Mouse (Mus musculus) E14TG2a.4 (cell line): ENCODE data around the gene Syn3.

ENCODE experiments used
- H3K27me3 ChIP-seq: 2 replicates; pipeline ENCODE4 v1.6.1; 2014; ENCODE audit warnings: low read length, control low read depth; ENCODE audit not compliant: insufficient read depth
- H3K36me3 ChIP-seq: 2 replicates; pipeline ENCODE4 v1.6.1; 2014; ENCODE audit warnings: low read length, control low read depth; ENCODE audit not compliant: insufficient read depth
- H3K4me1 ChIP-seq: replicated peaks from 2 replicates; pipeline ENCODE4 v1.6.1; 2014; ENCODE audit warnings: low read depth, low read length, control low read depth
- H3K4me3 ChIP-seq: replicated peaks from 2 replicates; pipeline ENCODE4 v1.5.1; 2014; ENCODE audit warnings: mild to moderate bottlenecking, low read length
- H3K9me3 ChIP-seq: 2 replicates; pipeline ENCODE4 v1.6.1; 2014; ENCODE audit warnings: low read length, control low read depth
- CTCF ChIP-seq: conservative IDR thresholded peaks from 2 replicates; pipeline ENCODE4 v1.5.1; 2014; ENCODE audit warnings: low read length
- NANOG ChIP-seq: IDR thresholded peaks from 2 replicates; pipeline ENCODE4 v1.6.1; 2014; ENCODE audit warnings: borderline replicate concordance, low read length, mixed read lengths
- POU5F1 ChIP-seq: IDR thresholded peaks from 2 replicates; pipeline ENCODE4 v1.6.1; 2014; ENCODE audit warnings: low read length, borderline replicate concordance

Gene Syn3

GRCm38 (mm10) chr10:86201826-86202225 lies 296.9 kb downstream of the Syn3 start:
- H3K4me1 ChIP-seq: no peaks in the 10 kb centered on the region
- no peak overlapping the region for H3K4me3 ChIP-seq
- no peaks in the 10 kb centered on the region for H3K36me3 ChIP-seq
- H3K27me3 ChIP-seq: no peaks in the 10 kb centered on the region
- no peaks in the 10 kb centered on the region for H3K9me3 ChIP-seq
- TF ChIP-seq NANOG (no peak), POU5F1 (no peak), CTCF (no peak)

- no peaks in the 10 kb centered on the region for H3K27me3 ChIP-seq
- H3K4me3 ChIP-seq: no peak overlapping the region
- no peaks in the 10 kb centered on the region for H3K36me3 ChIP-seq
- no peaks in the 10 kb centered on the region for H3K4me1 ChIP-seq
- TF ChIP-seq NANOG: no peak
- TF ChIP-seq CTCF: no peak
- no peak for TF ChIP-seq POU5F1
- H3K9me3 ChIP-seq: no peaks in the 10 kb centered on the region
Measured at GRCm38 (mm10) chr10:86201006-86201405, 297.7 kb downstream of the Syn3 start.

- H3K9me3 ChIP-seq: no peaks in the 10 kb centered on the region
- H3K36me3 ChIP-seq: no peaks in the 10 kb centered on the region
Measured at GRCm38 (mm10) chr10:86196414-86197025, 302.2 kb downstream of the Syn3 start.

GRCm38 (mm10) chr10:86194722-86195121 lies 304.0 kb downstream of the Syn3 start:
- TF ChIP-seq CTCF (no peak), POU5F1 (no peak), NANOG (no peak)
- no peak overlapping the region for H3K4me3 ChIP-seq
- H3K9me3 ChIP-seq: no peaks in the 10 kb centered on the region
- no peaks in the 10 kb centered on the region for H3K4me1 ChIP-seq
- H3K27me3 ChIP-seq: no peaks in the 10 kb centered on the region
- H3K36me3 ChIP-seq: no peaks in the 10 kb centered on the region

More at GRCm38 (mm10) chr10:86196414-86197025, 302.2 kb downstream of the Syn3 start:
- Histone ChIP-seq H3K4me1 (no peaks in the 10 kb centered on the region), H3K4me3 (no peak overlapping the region), H3K27me3 (no peaks in the 10 kb centered on the region)
- TF ChIP-seq NANOG: no peak
- TF ChIP-seq POU5F1: no peak
- TF ChIP-seq CTCF: no peak

- Histone ChIP-seq H3K4me1 (no peaks in the 10 kb centered on the region), H3K36me3 (no peaks in the 10 kb centered on the region), H3K9me3 (no peaks in the 10 kb centered on the region), H3K27me3 (no peaks in the 10 kb centered on the region), H3K4me3 (no peak overlapping the region)
- TF ChIP-seq POU5F1: no peak
- TF ChIP-seq CTCF: no peak
- TF ChIP-seq NANOG: no peak
Measured at GRCm38 (mm10) chr10:86193863-86194434, 304.7 kb downstream of the Syn3 start.

- TF ChIP-seq POU5F1: no peak
- TF ChIP-seq CTCF: no peak
- TF ChIP-seq NANOG: no peak
Measured at GRCm38 (mm10) chr10:86188614-86189013, 310.1 kb downstream of the Syn3 start.

GRCm38 (mm10) chr10:86187881-86188280 lies 310.8 kb downstream of the Syn3 start:
- no peaks in the 10 kb centered on the region; the same call in 1 of the 2 replicates for H3K27me3 ChIP-seq
- no peak overlapping the region for H3K4me3 ChIP-seq
- H3K9me3 ChIP-seq: no peaks in the 10 kb centered on the region
- TF ChIP-seq NANOG: no peak
- no peak for TF ChIP-seq POU5F1
- TF ChIP-seq CTCF: no peak
- H3K4me1 ChIP-seq: no peaks in the 10 kb centered on the region
- H3K36me3 ChIP-seq: no peaks in the 10 kb centered on the region

More at GRCm38 (mm10) chr10:86188614-86189013, 310.1 kb downstream of the Syn3 start:
- Histone ChIP-seq H3K9me3 (no peaks in the 10 kb centered on the region), H3K36me3 (no peaks in the 10 kb centered on the region), H3K27me3 (no peaks in the 10 kb centered on the region; the same call in 1 of the 2 replicates), H3K4me1 (no peaks in the 10 kb centered on the region), H3K4me3 (no peak overlapping the region)

GRCm38 (mm10) chr10:86183148-86183885 lies 315.4 kb downstream of the Syn3 start:
- no peaks in the 10 kb centered on the region for H3K4me1 ChIP-seq
- no peak overlapping the region for H3K4me3 ChIP-seq
- no peaks in the 10 kb centered on the region for H3K36me3 ChIP-seq
- H3K9me3 ChIP-seq: no peaks in the 10 kb centered on the region
- H3K27me3 ChIP-seq: no peaks in the 10 kb centered on the region; the same call in 1 of the 2 replicates
- no peak for TF ChIP-seq CTCF
- TF ChIP-seq POU5F1: no peak
- no peak for TF ChIP-seq NANOG

- H3K4me1 ChIP-seq: no peaks in the 10 kb centered on the region
- no peaks in the 10 kb centered on the region for H3K36me3 ChIP-seq
- no peak overlapping the region for H3K4me3 ChIP-seq
- no peaks in the 10 kb centered on the region for H3K27me3 ChIP-seq
- no peak for TF ChIP-seq NANOG
- TF ChIP-seq CTCF: peak; percentile 58
- H3K9me3 ChIP-seq: no peaks in the 10 kb centered on the region
Measured at GRCm38 (mm10) chr10:86182183-86182805, 316.4 kb downstream of the Syn3 start.
